Mouse (Mus musculus) lung, postnatal 0 days (tissue): ENCODE measurements around the gene Tbc1d22a. TPM values are rescaled to one million over a fixed set of nuclear protein-coding genes. Genes with fewer than 3 reads are reported as not detected.

Experiments used
- ATAC-seq: fragments of 200-750 bp; cut with Nextera tagmentation; 2 replicates; pipeline ENCODE4 v1.8.0; 2017; ENCODE audit warnings: moderate library complexity
- DNase-seq: peaks from one replicate; pipeline ENCODE4 v3.0.0-alpha.2; 2016; ENCODE audit warnings: low spot score
- H3K27ac ChIP-seq: fragments of 300-500 bp; sonication (generic); 2 replicates; pipeline ENCODE4 v1.5.1; 2014; ENCODE audit warnings: antibody characterized with exemption, mild to moderate bottlenecking, low read length, mixed read lengths
- H3K27me3 ChIP-seq: fragments of 300-500 bp; sonication (generic); replicated peaks from 2 replicates; pipeline ENCODE4 v1.6.1; 2014; ENCODE audit warnings: low read length, mixed read lengths; ENCODE audit not compliant: insufficient read depth
- H3K36me3 ChIP-seq: fragments of 300-500 bp; sonication (generic); 2 replicates; pipeline ENCODE4 v1.6.1; 2014; ENCODE audit warnings: low read length, mixed read lengths; ENCODE audit not compliant: insufficient read depth
- H3K4me1 ChIP-seq: fragments of 300-500 bp; sonication (generic); 2 replicates; pipeline ENCODE4 v1.6.1; 2014; ENCODE audit warnings: antibody characterized with exemption, low read depth, low read length, mixed read lengths; ENCODE audit not compliant: insufficient read depth
- H3K4me2 ChIP-seq: fragments of 300-500 bp; sonication (generic); replicated peaks from 2 replicates; pipeline ENCODE4 v1.6.1; 2014; ENCODE audit warnings: low read depth, mild to moderate bottlenecking, low read length, moderate library complexity, mixed read lengths
- H3K4me3 ChIP-seq: fragments of 300-500 bp; sonication (generic); 2 replicates; pipeline ENCODE4 v1.5.1; 2014; ENCODE audit warnings: low read depth, low read length
- H3K9ac ChIP-seq: fragments of 300-500 bp; sonication (generic); replicated peaks from 2 replicates; pipeline ENCODE4 v1.6.1; 2014; ENCODE audit warnings: low read depth, mild to moderate bottlenecking
- H3K9me3 ChIP-seq: fragments of 300-500 bp; sonication (generic); 2 replicates; pipeline ENCODE4 v1.6.1; 2016; ENCODE audit warnings: low read length, mixed read lengths
- CTCF ChIP-seq: IDR thresholded peaks from 2 replicates; pipeline ENCODE4 v1.5.1; 2016; ENCODE audit warnings: antibody characterized with exemption, mild to moderate bottlenecking
- EP300 ChIP-seq: IDR thresholded peaks from 2 replicates; pipeline ENCODE4 v1.6.1; 2016; ENCODE audit warnings: antibody characterized with exemption, mild to moderate bottlenecking, control low read depth
- WGBS: fragments of 180-500 bp; shearing (Covaris S2); extraction: QIAGEN DNeasy Blood & Tissue Kit; methylation state at CpG from one replicate; pipeline ENCODE4 v1.1.7; 2014; 5-methylcytosine and 5-hydroxymethylcytosine counted together
- polyA plus RNA-seq: library from polyadenylated mRNA; unstranded; fragments of >200 nt; fragmentation: Nextera tagmentation; extraction: Ambion mirVana; gene quantifications from 2 replicates; pipeline ENCODE4 v1.2.1, GENCODE M21; 2015

Gene Tbc1d22a
- polyA plus RNA-seq, 1 experiment from 2014 or later, result 13.1 TPM

GRCm38 (mm10) chr15:86429766-86430335, 215.6 kb downstream of the Tbc1d22a start:
- no peak for ATAC-seq
- Histone ChIP-seq H3K4me1 (0 out of 2 replicates have a peak, but pooled peaks cover 5% of the 10 kb centered on the region), H3K27me3 (no peaks in the 10 kb centered on the region), H3K4me2 (no peak overlapping the region), H3K36me3 (no peaks in the 10 kb centered on the region), H3K9ac (no peak overlapping the region), H3K9me3 (no peaks in the 10 kb centered on the region), H3K27ac (no peak overlapping the region), H3K4me3 (no peak overlapping the region)
- TF ChIP-seq EP300 (no peak), CTCF (no peak)
- DNase-seq, result no peak
- 78% methylated on average over 8 of the region's 8 CpGs for WGBS

- ATAC-seq (no peak), DNase-seq (no peak)
- Histone ChIP-seq H3K27me3 (no peaks in the 10 kb centered on the region), H3K4me2 (no peak overlapping the region), H3K4me1 (0 out of 2 replicates have a peak, but pooled peaks cover 1% of the 10 kb centered on the region), H3K36me3 (no peaks in the 10 kb centered on the region), H3K27ac (no peak overlapping the region), H3K9ac (no peak overlapping the region), H3K4me3 (no peak overlapping the region), H3K9me3 (no peaks in the 10 kb centered on the region)
- TF ChIP-seq EP300 (no peak), CTCF (no peak)
- 83% methylated on average over 11 of the region's 11 CpGs for WGBS
These were observed 217.4 kb downstream of the Tbc1d22a start for GRCm38 (mm10) chr15:86431539-86432080.

GRCm38 (mm10) chr15:86432791-86433190, 218.5 kb downstream of the Tbc1d22a start:
- Histone ChIP-seq H3K4me1 (no peaks in the 10 kb centered on the region), H3K27me3 (no peaks in the 10 kb centered on the region), H3K4me2 (no peak overlapping the region), H3K27ac (no peak overlapping the region), H3K9ac (no peak overlapping the region), H3K36me3 (no peaks in the 10 kb centered on the region), H3K9me3 (no peaks in the 10 kb centered on the region), H3K4me3 (no peak overlapping the region)
- TF ChIP-seq CTCF (no peak), EP300 (no peak)
- no peak for ATAC-seq
- no peak for DNase-seq

- no peak for DNase-seq
- ATAC-seq, result no peak
- TF ChIP-seq EP300, result no peak
- no peak for TF ChIP-seq CTCF
- Histone ChIP-seq H3K4me3 (no peak overlapping the region), H3K4me1 (no peaks in the 10 kb centered on the region), H3K9me3 (no peaks in the 10 kb centered on the region), H3K4me2 (no peak overlapping the region), H3K9ac (no peak overlapping the region), H3K27ac (no peak overlapping the region), H3K36me3 (no peaks in the 10 kb centered on the region), H3K27me3 (no peaks in the 10 kb centered on the region)
- 89% methylated on average over 8 of the region's 8 CpGs for WGBS
These were observed 219.1 kb downstream of the Tbc1d22a start for GRCm38 (mm10) chr15:86433378-86433777.

- no peak for TF ChIP-seq EP300
- TF ChIP-seq CTCF, result no peak
- Histone ChIP-seq H3K4me1 (no peaks in the 10 kb centered on the region), H3K9ac (no peak overlapping the region), H3K27me3 (no peaks in the 10 kb centered on the region), H3K27ac (no peak overlapping the region), H3K4me3 (no peak overlapping the region), H3K4me2 (no peak overlapping the region), H3K9me3 (no peaks in the 10 kb centered on the region), H3K36me3 (no peaks in the 10 kb centered on the region)
- DNase-seq (no peak), ATAC-seq (no peak)
- 92% methylated on average over 3 of the region's 3 CpGs for WGBS
These were observed 220.0 kb downstream of the Tbc1d22a start for GRCm38 (mm10) chr15:86434241-86434640.

- Histone ChIP-seq H3K4me1 (no peaks in the 10 kb centered on the region), H3K9ac (no peak overlapping the region), H3K9me3 (no peaks in the 10 kb centered on the region), H3K27me3 (no peaks in the 10 kb centered on the region), H3K4me3 (no peak overlapping the region), H3K27ac (no peak overlapping the region), H3K36me3 (no peaks in the 10 kb centered on the region), H3K4me2 (no peak overlapping the region)
- ATAC-seq (no peak), DNase-seq (no peak)
- no peak for TF ChIP-seq EP300
- no peak for TF ChIP-seq CTCF
- WGBS, result 88% methylated on average over 2 of the region's 2 CpGs
These were observed 223.1 kb downstream of the Tbc1d22a start for GRCm38 (mm10) chr15:86437346-86437745.
